Mouse (Mus musculus): ENCODE data around the gene Kcna7.

Gene Kcna7

GRCm38 (mm10) chr7:45458748-45459563 is 53.5 kb downstream of the Kcna7 start:
- DNase-seq (ENCODE audit: low spot score) = peak; percentile 87

All from retina, embryonic 14.5 days (tissue).